19 mouse cellular contexts compared by ENCODE assay signal in the genomic region with DNA sequence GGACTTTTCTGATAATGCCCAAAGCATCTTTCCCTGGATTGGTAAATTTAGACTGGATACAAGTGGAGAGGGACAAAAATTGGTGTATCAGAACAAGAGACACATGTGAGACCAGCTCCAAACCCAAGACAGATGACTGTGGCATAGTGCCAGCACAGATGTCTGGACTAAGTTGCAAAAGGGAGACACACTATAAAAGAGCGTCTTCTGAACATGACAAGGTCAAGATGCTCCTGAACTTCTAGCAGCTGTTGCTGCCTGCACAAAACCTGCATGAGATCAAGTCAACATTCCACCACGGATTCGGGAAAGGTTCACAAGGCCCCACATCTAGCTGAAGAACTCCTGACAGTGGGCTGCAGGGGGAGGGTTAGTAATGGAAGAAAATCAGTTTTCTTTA.
DNase-seq lines count a peak whose midpoint lies in the region; ATAC-seq and TF ChIP-seq lines count a peak whose summit lies in the region.
"Had no signal": no experiment of that assay in that cellular context is flagged by ENCODE, and none has a peak within 500 bp of the region (broad histone marks: within the 10 kb centered on the region; RNA-seq: fewer than 3 reads in every experiment).

No protein-coding gene starts in this region.

- H3K9me3 ChIP-seq in kidney, embryonic 15.5 days (replicated peaks): no peaks in the 10 kb centered on the region
- no peaks in the 10 kb centered on the region for H3K9me3 ChIP-seq in neural tube, embryonic 11.5 days (ENCODE audit: control insufficient read depth, low read length)
- H3K9me3 ChIP-seq: hindbrain, embryonic 13.5 days; limb, embryonic 12.5 days; lung, embryonic 15.5 days had no signal

- no peaks in the 10 kb centered on the region for H3K36me3 ChIP-seq in kidney, embryonic 15.5 days
- no peaks in the 10 kb centered on the region for H3K36me3 ChIP-seq in neural tube, embryonic 11.5 days (ENCODE audit: control insufficient read depth, insufficient read depth, low read length)
- H3K36me3 ChIP-seq: hindbrain, embryonic 13.5 days; limb, embryonic 12.5 days; lung, embryonic 15.5 days had no signal

- intact Hi-C loops in gastrocnemius, postnatal 14 days (cut with DNase I; ENCODE audit: low total_unique reads): no loop called here

- no peak for TF ChIP-seq POLR2A in cerebellum, adult 2 months (IDR thresholded peaks at IDR 0.05; ENCODE audit: borderline replicate concordance, insufficient read depth, low read length)

- H3K4me2 ChIP-seq in kidney, embryonic 15.5 days: no peak overlapping the region
- no peak overlapping the region for H3K4me2 ChIP-seq in neural tube, embryonic 11.5 days (ENCODE audit: low read depth)
- H3K4me2 ChIP-seq: hindbrain, embryonic 13.5 days; limb, embryonic 12.5 days; lung, embryonic 15.5 days; midbrain, embryonic 11.5 days had no signal

- H3K9ac ChIP-seq in kidney, embryonic 15.5 days: no peak overlapping the region
- H3K9ac ChIP-seq in neural tube, embryonic 11.5 days (ENCODE audit: low read length): no peak overlapping the region
- H3K9ac ChIP-seq: hindbrain, embryonic 13.5 days; limb, embryonic 12.5 days; lung, embryonic 15.5 days had no signal

- WGBS in kidney, embryonic 15.5 days: 47% methylated on average over 3 of the region's 3 CpGs
- 66% methylated on average over 3 of the region's 3 CpGs for WGBS in neural tube, embryonic 11.5 days
- 37% methylated on average over 3 of the region's 3 CpGs for WGBS in cerebellum, adult 2 months

- H3K27me3 ChIP-seq in kidney, embryonic 15.5 days: no peaks in the 10 kb centered on the region
- no peaks in the 10 kb centered on the region for H3K27me3 ChIP-seq in neural tube, embryonic 11.5 days (ENCODE audit: control insufficient read depth, insufficient read depth, low read length)
- H3K27me3 ChIP-seq in cerebellum, adult 2 months (ENCODE audit: control insufficient read depth, insufficient read depth, low read length): no peaks in the 10 kb centered on the region
- H3K27me3 ChIP-seq: CH12.LX; hindbrain, embryonic 13.5 days; limb, embryonic 12.5 days; lung, embryonic 15.5 days had no signal

- H3K4me3 ChIP-seq in kidney, embryonic 15.5 days (replicated peaks): no peak overlapping the region
- no peak overlapping the region for H3K4me3 ChIP-seq in neural tube, embryonic 11.5 days (ENCODE audit: low read depth, low read length)
- H3K4me3 ChIP-seq in cerebellum, adult 2 months (replicated peaks; ENCODE audit: insufficient read depth, low read depth, low read length): no peak overlapping the region
- H3K4me3 ChIP-seq: erythroblast, embryonic 14.5 days; heart, adult 2 months; hindbrain, embryonic 13.5 days; limb, embryonic 12.5 days; lung, embryonic 15.5 days had no signal

- no peak for TF ChIP-seq CTCF in cerebellum, adult 2 months (IDR thresholded peaks at IDR 0.05; ENCODE audit: borderline replicate concordance, insufficient read depth, low read depth, low read length)

- DNase-seq in kidney, adult 18-20 months: no peak
- DNase-seq in neural tube, embryonic 11.5 days (ENCODE audit: low spot score): peak; percentile 18
- no peak for DNase-seq in neural tube, embryonic 10.5 days (ENCODE audit: extremely low spot score, low spot score)
- peak; percentile 37 for DNase-seq in gastrocnemius, postnatal 14 days
- DNase-seq in mesoderm, embryonic 11.5 days (ENCODE audit: low read depth, low spot score): peak; percentile 32
- DNase-seq in thymus, postnatal 25 days: no peak
- DNase-seq in cerebellum, adult 2 months: no peak
- DNase-seq: cerebellum, adult 8-10 months; right cerebral cortex, postnatal 14 days; thymus, postnatal 36 days had no signal

- ATAC-seq in kidney, embryonic 15.5 days (replicated peaks; ENCODE audit: low FRiP score): peak; percentile 33; the same call in 1 of the 2 replicates
- ATAC-seq in neural tube, embryonic 11.5 days (ENCODE audit: insufficient read depth, low FRiP score, low TSS enrichment): no peak
- ATAC-seq: activated CD4-positive, CD25-positive, alpha-beta regulatory T cell, adult 4 months had no signal

- H3K27ac ChIP-seq in kidney, embryonic 15.5 days: no peak overlapping the region
- no peak overlapping the region for H3K27ac ChIP-seq in neural tube, embryonic 11.5 days (ENCODE audit: low read depth, low read length)
- no peak overlapping the region for H3K27ac ChIP-seq in cerebellum, adult 2 months (ENCODE audit: insufficient read depth, low read length)
- H3K27ac ChIP-seq: heart, adult 2 months; hindbrain, embryonic 13.5 days; limb, embryonic 12.5 days; lung, embryonic 15.5 days had no signal

- no peaks in the 10 kb centered on the region for H3K4me1 ChIP-seq in kidney, embryonic 15.5 days
- H3K4me1 ChIP-seq in neural tube, embryonic 11.5 days (ENCODE audit: control insufficient read depth, insufficient read depth, low read length): no peaks in the 10 kb centered on the region
- H3K4me1 ChIP-seq in cerebellum, adult 2 months (ENCODE audit: control insufficient read depth, insufficient read depth, low read length): no peaks in the 10 kb centered on the region
- H3K4me1 ChIP-seq: hindbrain, embryonic 13.5 days; limb, embryonic 12.5 days had no signal

Comparison
In these comparisons a context has a peak if more than half of its experiments do, and no peak if none do; other contexts are left out.
1. DNase-seq: peak in neural tube, embryonic 11.5 days (single experiment), gastrocnemius, postnatal 14 days (single experiment) and mesoderm, embryonic 11.5 days (single experiment); none in kidney, adult 18-20 months (single experiment), neural tube, embryonic 10.5 days (single experiment), thymus, postnatal 25 days (single experiment) and cerebellum, adult 2 months (0 of 2).